Mouse (Mus musculus): ENCODE results near the gene Mapkbp1. TPM values are rescaled to one million over a fixed set of nuclear protein-coding genes. Genes with fewer than 3 reads are reported as not detected.

The Mapkbp1 gene
- polyA plus RNA-seq, 1 experiment: 6.4 TPM

GRCm38 (mm10) chr2:120049632-120050274 is 77.3 kb downstream of the Mapkbp1 start:
- H3K79me2 ChIP-seq (ENCODE audit: control insufficient read depth, insufficient read depth): no peaks in the 10 kb centered on the region
- H3ac ChIP-seq (ENCODE audit: control insufficient read depth, insufficient read length): no peak overlapping the region
- peaks cover 39% of the 10 kb centered on the region for H3K27me3 ChIP-seq (ENCODE audit: control insufficient read depth, insufficient read depth, insufficient read length)
- TF ChIP-seq E2F4 (IDR thresholded peaks at IDR 0.05; ENCODE audit: insufficient read depth) (no peak), USF1 (IDR thresholded peaks at IDR 0.05; ENCODE audit: low read depth) (no peak), REST (IDR thresholded peaks at IDR 0.05; ENCODE audit: insufficient read depth, insufficient read length) (no peak), POLR2AphosphoS2 (IDR thresholded peaks at IDR 0.05; ENCODE audit: insufficient read length, low read depth) (no peak), TCF12 (IDR thresholded peaks at IDR 0.05; ENCODE audit: insufficient read depth, poor library complexity, severe bottlenecking) (no peak), POLR2A (IDR thresholded peaks at IDR 0.05; ENCODE audit: insufficient read length, low read depth) (no peak), MYOG (IDR thresholded peaks at IDR 0.05; ENCODE audit: control insufficient read depth in 1 of 3, insufficient read depth in 1 of 3, insufficient read length in 2 of 3, low read depth in 2 of 3) (no peak), SRF (IDR thresholded peaks at IDR 0.05; ENCODE audit: control insufficient read depth, insufficient read length, low read depth) (no peak), TCF3 (IDR thresholded peaks at IDR 0.05; ENCODE audit: insufficient read length, low read depth) (no peak), MYOD1 (IDR thresholded peaks at IDR 0.05; ENCODE audit: control insufficient read depth in 1 of 3, insufficient read length in 2 of 3, low read depth in 2 of 3) (no peak), MAX (IDR thresholded peaks at IDR 0.05; ENCODE audit: low read depth) (no peak)
- H3K36me3 ChIP-seq (ENCODE audit: control insufficient read depth, insufficient read depth): no peaks in the 10 kb centered on the region
- H3K4me2 ChIP-seq (ENCODE audit: low read depth): no peak overlapping the region
- no peak overlapping the region for H3K4me3 ChIP-seq

DNA sequence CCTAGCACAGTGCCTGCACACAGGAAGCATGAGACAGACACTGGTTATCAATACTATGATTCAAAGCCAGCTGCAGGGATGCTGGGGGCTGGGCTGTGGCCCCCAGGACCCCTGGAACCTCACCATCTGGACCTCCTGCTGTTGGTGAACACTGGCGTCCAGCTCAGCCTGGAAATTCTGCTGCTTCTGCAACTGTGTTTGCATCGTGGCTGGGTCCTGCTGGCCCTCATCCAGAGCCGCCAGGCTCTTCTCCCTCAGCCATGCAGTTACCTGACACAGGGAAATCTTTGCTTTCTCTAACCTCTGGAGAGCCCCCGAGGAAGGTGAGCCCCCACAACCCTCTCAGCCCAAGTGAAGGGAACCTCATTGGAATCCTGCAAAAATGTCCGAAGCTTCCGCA is 78.9 kb downstream of the Mapkbp1 start:
- no peak for TF ChIP-seq MAX (IDR thresholded peaks at IDR 0.05; ENCODE audit: low read depth)
- TF ChIP-seq MYOG (IDR thresholded peaks at IDR 0.05; ENCODE audit: control insufficient read depth in 1 of 3, insufficient read depth in 1 of 3, insufficient read length in 2 of 3, low read depth in 2 of 3): no peak
- TF ChIP-seq POLR2AphosphoS2 (IDR thresholded peaks at IDR 0.05; ENCODE audit: insufficient read length, low read depth): no peak
- no peak for TF ChIP-seq E2F4 (IDR thresholded peaks at IDR 0.05; ENCODE audit: insufficient read depth)
- no peak for TF ChIP-seq TCF3 (IDR thresholded peaks at IDR 0.05; ENCODE audit: insufficient read length, low read depth)
- no peak for TF ChIP-seq USF1 (IDR thresholded peaks at IDR 0.05; ENCODE audit: low read depth)
- no peak for TF ChIP-seq SRF (IDR thresholded peaks at IDR 0.05; ENCODE audit: control insufficient read depth, insufficient read length, low read depth)
- no peak for TF ChIP-seq TCF12 (IDR thresholded peaks at IDR 0.05; ENCODE audit: insufficient read depth, poor library complexity, severe bottlenecking)
- TF ChIP-seq REST (IDR thresholded peaks at IDR 0.05; ENCODE audit: insufficient read depth, insufficient read length): no peak
- TF ChIP-seq CEBPB (IDR thresholded peaks at IDR 0.05; ENCODE audit: insufficient read depth, poor library complexity, severe bottlenecking): no peak
- TF ChIP-seq POLR2A (IDR thresholded peaks at IDR 0.05; ENCODE audit: insufficient read length, low read depth): no peak
- TF ChIP-seq MYOD1 (IDR thresholded peaks at IDR 0.05; ENCODE audit: control insufficient read depth in 1 of 3, insufficient read length in 2 of 3, low read depth in 2 of 3): no peak
- Histone ChIP-seq H3ac (ENCODE audit: control insufficient read depth, insufficient read length) (no peak overlapping the region), H3K79me2 (ENCODE audit: control insufficient read depth, insufficient read depth) (no peaks in the 10 kb centered on the region), H3K36me3 (ENCODE audit: control insufficient read depth, insufficient read depth) (no peaks in the 10 kb centered on the region), H3K4me3 (no peak overlapping the region), H3K27me3 (ENCODE audit: control insufficient read depth, insufficient read depth, insufficient read length) (peaks cover 37% of the 10 kb centered on the region), H3K4me2 (ENCODE audit: low read depth) (no peak overlapping the region)

DNA sequence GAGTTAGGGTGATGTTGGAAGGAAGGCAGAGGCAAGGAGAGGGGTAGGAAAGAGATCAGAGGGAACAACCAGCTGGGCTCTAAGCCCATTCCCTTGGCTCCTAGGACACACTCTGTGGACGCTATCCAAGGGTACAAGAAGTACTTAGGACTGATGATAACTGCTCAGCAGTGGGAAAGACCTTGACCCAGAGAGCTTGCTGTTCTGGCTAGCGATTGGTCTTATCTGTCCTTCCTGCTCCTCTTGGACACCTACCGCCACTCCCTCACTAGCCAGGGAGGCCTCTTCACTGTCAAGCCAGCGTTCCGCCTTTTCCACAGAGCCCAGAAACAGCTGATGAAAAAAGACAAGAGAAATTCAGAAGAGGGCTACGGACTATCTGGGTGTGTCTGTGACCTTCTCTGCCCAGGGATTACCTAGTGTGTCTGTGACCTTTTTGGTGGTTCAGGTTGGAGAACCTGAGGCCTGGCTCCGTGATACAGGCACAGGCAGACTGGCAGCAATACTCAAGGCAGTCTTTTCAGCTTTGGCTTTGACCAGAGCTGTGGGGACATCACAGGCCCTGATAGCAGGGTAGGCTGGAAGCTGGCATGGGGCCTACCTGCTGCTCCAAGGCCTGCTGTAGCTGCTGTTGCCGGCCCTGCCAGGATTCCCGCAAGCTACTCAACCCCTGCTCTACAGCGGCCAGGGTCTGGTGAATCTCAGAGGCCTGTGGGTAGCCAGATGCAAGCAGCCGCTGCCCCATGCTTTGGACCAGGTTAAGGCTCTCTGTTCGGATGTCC is 82.5 kb downstream of the Mapkbp1 start:
- H3K27me3 ChIP-seq (ENCODE audit: control insufficient read depth, insufficient read depth, insufficient read length): peaks cover 42% of the 10 kb centered on the region
- H3K4me2 ChIP-seq (ENCODE audit: low read depth): no peak overlapping the region
- H3K36me3 ChIP-seq (ENCODE audit: control insufficient read depth, insufficient read depth): no peaks in the 10 kb centered on the region
- no peaks in the 10 kb centered on the region for H3K79me2 ChIP-seq (ENCODE audit: control insufficient read depth, insufficient read depth)
- H3ac ChIP-seq (ENCODE audit: control insufficient read depth, insufficient read length): no peak overlapping the region
- no peak overlapping the region for H3K4me3 ChIP-seq
- TF ChIP-seq MYOG (IDR thresholded peaks at IDR 0.05; ENCODE audit: control insufficient read depth in 1 of 3, insufficient read depth in 1 of 3, insufficient read length in 2 of 3, low read depth in 2 of 3) (no peak), SRF (IDR thresholded peaks at IDR 0.05; ENCODE audit: control insufficient read depth, insufficient read length, low read depth) (no peak), TCF12 (IDR thresholded peaks at IDR 0.05; ENCODE audit: insufficient read depth, poor library complexity, severe bottlenecking) (no peak), POLR2AphosphoS2 (IDR thresholded peaks at IDR 0.05; ENCODE audit: insufficient read length, low read depth) (no peak), E2F4 (IDR thresholded peaks at IDR 0.05; ENCODE audit: insufficient read depth) (no peak), MYOD1 (IDR thresholded peaks at IDR 0.05; ENCODE audit: control insufficient read depth in 1 of 3, insufficient read length in 2 of 3, low read depth in 2 of 3) (no peak), TCF3 (IDR thresholded peaks at IDR 0.05; ENCODE audit: insufficient read length, low read depth) (no peak), MAX (IDR thresholded peaks at IDR 0.05; ENCODE audit: low read depth) (no peak), CEBPB (IDR thresholded peaks at IDR 0.05; ENCODE audit: insufficient read depth, poor library complexity, severe bottlenecking) (no peak), USF1 (IDR thresholded peaks at IDR 0.05; ENCODE audit: low read depth) (no peak), POLR2A (IDR thresholded peaks at IDR 0.05; ENCODE audit: insufficient read length, low read depth) (no peak), REST (IDR thresholded peaks at IDR 0.05; ENCODE audit: insufficient read depth, insufficient read length) (no peak)

GRCm38 (mm10) chr2:120055923-120056322 is 83.4 kb downstream of the Mapkbp1 start:
- H3K27me3 ChIP-seq (ENCODE audit: control insufficient read depth, insufficient read depth, insufficient read length): peaks cover 39% of the 10 kb centered on the region
- H3K4me2 ChIP-seq (ENCODE audit: low read depth): no peak overlapping the region
- no peaks in the 10 kb centered on the region for H3K79me2 ChIP-seq (ENCODE audit: control insufficient read depth, insufficient read depth)
- TF ChIP-seq REST (IDR thresholded peaks at IDR 0.05; ENCODE audit: insufficient read depth, insufficient read length): no peak
- no peak for TF ChIP-seq MYOG (IDR thresholded peaks at IDR 0.05; ENCODE audit: control insufficient read depth in 1 of 3, insufficient read depth in 1 of 3, insufficient read length in 2 of 3, low read depth in 2 of 3)
- TF ChIP-seq TCF3 (IDR thresholded peaks at IDR 0.05; ENCODE audit: insufficient read length, low read depth): no peak
- no peak for TF ChIP-seq MYOD1 (IDR thresholded peaks at IDR 0.05; ENCODE audit: control insufficient read depth in 1 of 3, insufficient read length in 2 of 3, low read depth in 2 of 3)
- no peak for TF ChIP-seq E2F4 (IDR thresholded peaks at IDR 0.05; ENCODE audit: insufficient read depth)
- no peak for TF ChIP-seq SRF (IDR thresholded peaks at IDR 0.05; ENCODE audit: control insufficient read depth, insufficient read length, low read depth)
- TF ChIP-seq MAX (IDR thresholded peaks at IDR 0.05; ENCODE audit: low read depth): no peak
- TF ChIP-seq CEBPB (IDR thresholded peaks at IDR 0.05; ENCODE audit: insufficient read depth, poor library complexity, severe bottlenecking): no peak
- no peak for TF ChIP-seq USF1 (IDR thresholded peaks at IDR 0.05; ENCODE audit: low read depth)
- no peak for TF ChIP-seq POLR2AphosphoS2 (IDR thresholded peaks at IDR 0.05; ENCODE audit: insufficient read length, low read depth)
- no peak for TF ChIP-seq POLR2A (IDR thresholded peaks at IDR 0.05; ENCODE audit: insufficient read length, low read depth)
- TF ChIP-seq TCF12 (IDR thresholded peaks at IDR 0.05; ENCODE audit: insufficient read depth, poor library complexity, severe bottlenecking): no peak
- no peaks in the 10 kb centered on the region for H3K36me3 ChIP-seq (ENCODE audit: control insufficient read depth, insufficient read depth)
- no peak overlapping the region for H3ac ChIP-seq (ENCODE audit: control insufficient read depth, insufficient read length)
- H3K4me3 ChIP-seq: no peak overlapping the region
